Mouse (Mus musculus) erythroblast, adult 5-6 weeks (primary cell): Measurements from ENCODE around the gene Thada. TPM values are rescaled to one million over a fixed set of nuclear protein-coding genes. Genes with fewer than 3 reads are reported as not detected.

Experiments used
- ATAC-seq: replicated peaks from 2 replicates; pipeline ENCODE4 v1.8.0; 2016; ENCODE audit warnings: moderate number of reproducible peaks, mild to moderate bottlenecking, moderate TSS enrichment, inconsistent platforms; ENCODE audit not compliant: poor library complexity, low FRiP score, severe bottlenecking
- total RNA-seq, 2 experiments: library from RNA; stranded (forward) in 1 of 2; stranded (reverse) in 1 of 2; fragments of 150-400 nt in 1 of 2; fragments of 200-764, 138-1000 nt in 1 of 2; gene quantifications; 2 replicates each; pipeline versions ENCODE4 v1.2.3 to v1.2.4; 2015 to 2017; ENCODE audit warnings: low replicate concordance in 2 of 2

The Thada gene
- total RNA-seq, 2 experiments from 2014 or later = 5.4 to 7.7 TPM

DNA sequence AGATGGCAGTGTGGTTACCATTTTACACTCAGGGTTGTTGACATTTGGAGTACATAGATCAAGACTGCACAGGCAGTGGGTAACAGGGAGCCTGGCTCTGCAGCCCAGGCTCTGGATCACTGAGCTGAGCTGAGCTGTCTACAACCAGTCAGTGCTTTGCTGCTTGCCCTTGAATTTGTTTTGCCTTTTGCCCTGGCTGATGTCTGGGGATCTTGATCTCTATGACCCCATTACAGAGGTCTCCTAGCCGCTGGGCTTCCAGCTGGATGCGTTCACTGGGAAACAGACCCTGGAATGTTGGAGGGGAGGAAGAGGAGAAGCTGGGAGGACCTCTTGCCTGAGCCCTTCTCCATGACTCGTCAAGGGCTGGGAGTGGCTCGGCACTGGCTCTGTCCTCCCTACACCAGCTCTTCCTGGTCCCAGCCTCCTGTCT, 268.1 kb downstream of the Thada start:
- no peak for ATAC-seq

DNA sequence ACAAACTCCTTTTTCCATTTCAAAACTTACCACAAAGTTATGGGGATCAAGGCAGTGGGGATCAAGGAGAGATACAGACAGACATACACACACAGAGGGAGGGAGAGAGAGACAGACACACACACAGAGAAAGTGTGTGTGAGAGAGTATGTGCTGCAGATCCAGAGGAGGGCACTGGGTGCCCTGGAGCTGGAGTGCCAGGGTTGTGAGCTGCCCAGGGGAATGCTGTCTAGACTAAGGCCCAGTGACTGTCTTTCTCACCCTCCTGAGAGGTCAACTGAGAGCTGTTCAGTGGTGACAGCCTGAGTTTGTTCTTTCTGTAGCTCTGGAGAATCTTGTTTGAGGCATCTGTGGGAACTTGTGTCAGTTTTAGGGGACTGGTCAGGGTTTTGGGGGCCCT, 269.7 kb downstream of the Thada start:
- ATAC-seq = no peak

DNA sequence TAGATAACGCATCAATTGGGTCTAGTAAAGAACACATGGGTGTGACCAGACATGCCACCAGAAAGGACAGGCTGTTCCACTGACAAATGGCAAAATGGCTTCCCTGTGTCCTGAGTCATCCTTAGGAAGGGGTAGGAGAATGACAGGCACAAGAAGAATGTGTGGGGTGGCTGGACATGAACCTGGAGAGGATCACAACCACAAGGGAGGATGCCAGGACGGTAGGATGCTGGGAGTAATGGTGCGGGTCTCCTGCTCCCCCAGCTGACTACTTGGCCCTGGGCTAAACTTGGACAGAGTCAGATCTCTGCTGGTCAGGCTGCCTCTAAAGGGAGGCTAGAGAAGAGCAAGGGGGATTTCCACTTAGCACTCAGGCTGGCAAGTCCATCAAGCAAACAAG, 270.2 kb downstream of the Thada start:
- ATAC-seq = no peak

DNA sequence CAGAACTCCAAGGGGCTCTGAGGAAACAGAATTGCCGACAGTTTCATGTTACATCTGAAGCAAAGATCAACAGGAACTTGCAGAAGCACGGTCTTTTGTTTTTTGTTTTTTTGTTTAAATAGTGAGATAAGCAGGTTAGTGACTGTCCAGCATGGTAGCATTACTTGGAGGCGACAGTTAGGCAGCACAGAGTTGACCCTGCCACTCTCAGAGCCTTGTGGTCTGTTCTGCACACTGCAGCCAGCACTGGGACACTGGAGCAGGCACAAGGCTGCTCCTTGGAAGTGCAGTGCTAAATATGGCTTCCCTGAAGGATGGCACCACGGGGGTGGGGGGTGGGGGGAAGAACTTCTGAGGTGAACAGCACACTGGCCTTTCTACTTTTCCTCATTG, 271.0 kb downstream of the Thada start:
- no peak for ATAC-seq

DNA sequence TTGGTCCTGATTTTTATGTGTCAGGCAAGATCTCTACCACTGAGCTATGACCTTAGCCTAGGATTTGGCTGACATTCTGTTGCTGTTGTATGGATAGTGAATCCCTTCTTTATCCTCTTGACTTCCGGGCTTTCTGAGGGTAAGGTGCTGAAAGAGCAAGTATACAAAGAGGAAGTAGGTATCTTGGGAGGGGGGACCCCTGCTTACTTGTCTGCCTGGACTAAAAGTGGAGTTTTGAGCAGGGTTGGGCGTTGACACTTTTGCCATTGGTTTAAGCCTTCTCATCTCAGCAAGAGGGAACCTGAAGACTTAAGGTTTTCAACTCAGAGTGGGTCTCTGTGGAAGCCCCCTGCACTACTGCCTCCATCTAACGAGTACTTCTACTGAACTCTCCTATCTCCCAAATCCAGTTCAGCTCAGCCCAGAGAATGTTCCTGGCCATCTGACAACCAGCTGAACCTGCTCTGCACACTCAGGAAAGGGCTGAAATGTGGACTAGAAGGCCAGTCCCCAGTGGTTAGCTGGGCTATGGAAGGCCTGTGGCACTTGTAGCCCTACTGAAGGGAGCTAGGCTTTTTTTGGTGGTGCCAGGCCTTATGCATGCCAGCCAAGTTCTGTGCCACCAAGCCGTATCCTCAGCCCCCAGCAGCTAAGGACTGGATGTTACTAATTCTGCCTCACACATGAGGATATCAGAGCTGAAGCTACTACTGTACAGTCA, 271.6 kb downstream of the Thada start:
- ATAC-seq = no peak

DNA sequence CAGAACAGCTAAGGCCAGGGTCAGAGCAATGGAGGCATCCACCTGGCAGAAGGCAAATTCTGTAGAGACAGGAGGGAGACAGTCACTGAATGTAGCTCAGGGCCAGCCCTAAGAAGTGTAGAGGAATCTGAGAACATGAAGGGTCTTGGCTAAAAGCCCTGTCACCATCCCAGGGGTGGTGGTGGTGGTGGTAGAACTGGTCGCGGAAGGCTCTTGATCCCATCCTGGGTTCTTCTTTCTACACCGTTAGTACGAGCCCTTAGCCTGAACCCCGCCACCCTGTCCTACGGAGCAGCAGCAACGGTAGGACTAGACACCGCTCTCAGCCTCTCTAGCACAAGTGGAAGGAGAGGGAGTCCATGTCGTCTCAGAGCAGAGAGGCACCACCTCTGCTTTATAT, 272.6 kb downstream of the Thada start:
- no peak for ATAC-seq

DNA sequence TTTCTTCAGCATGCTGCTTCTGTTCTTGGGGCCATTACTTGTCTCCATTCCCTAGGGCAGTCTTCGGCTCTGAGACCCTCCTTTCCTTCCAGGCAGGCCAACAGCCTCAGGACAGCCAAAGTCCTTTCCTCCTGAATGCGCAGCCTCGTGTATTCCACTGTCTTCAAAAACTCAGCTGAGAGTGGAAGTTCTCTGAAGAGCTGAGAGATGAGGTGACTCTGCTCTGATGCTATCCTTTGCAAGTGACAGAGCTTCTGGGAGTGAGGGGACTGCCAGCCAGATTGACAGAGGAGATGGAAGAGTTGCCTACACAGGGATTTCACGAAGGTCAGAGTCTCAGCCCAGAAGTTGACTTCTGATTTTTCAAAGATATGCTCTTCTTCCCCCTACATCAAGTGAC, 274.1 kb downstream of the Thada start:
- no peak for ATAC-seq

DNA sequence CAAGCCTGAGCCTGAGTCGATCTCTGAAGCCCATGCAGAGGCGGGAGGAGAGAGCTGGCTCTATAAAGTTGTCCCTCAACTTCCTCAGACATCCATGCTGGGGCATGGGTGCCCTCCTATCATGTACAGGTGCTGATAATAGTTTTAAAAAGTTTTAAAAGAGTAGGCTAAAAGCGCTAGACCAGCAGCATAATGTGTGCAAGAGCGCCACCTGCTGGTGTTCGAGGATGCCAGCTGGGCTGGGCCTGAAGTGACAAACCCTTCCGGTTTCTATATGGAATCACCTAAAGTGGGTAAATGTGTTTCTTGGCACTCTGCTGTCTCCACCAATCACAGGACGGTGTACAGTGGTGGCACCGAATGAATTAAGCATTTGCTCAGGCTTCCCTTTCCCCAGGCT, 275.1 kb downstream of the Thada start:
- peak; percentile 33; the same call in 1 of the 2 replicates for ATAC-seq

DNA sequence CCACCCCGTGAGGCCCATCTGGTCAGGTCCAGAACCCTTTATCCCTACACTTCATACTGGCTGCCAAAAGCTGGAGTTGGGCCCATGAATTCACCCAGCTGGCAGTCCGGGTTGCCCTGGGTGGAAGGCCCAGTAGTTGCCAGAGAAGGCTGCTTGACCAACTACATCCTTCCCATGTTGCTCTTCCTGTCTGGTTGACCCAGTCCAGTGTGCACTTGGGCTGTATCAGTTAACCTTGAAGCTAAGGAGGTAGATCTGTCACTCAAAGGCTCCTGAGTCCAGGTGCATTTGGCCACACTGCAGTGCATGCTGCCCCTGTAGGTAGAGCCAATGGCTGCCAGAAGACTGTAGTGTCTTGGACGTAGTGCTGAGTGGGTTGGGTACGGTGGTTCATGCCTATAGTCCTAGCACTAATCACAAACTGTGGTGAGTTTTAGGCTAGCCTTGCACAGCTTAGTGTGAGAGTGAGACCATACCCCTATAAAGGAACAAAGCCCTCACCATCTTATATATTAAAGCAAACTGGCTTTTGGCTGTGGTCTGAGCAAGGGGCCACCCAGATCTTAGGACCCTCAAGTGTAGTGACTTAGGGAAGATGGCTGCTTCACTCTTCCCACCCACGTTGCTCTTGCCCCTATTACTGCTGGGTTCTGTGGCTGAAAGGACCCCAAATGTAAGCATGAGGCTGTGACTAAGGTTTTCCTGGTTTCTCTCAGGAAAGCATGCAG, 276.7 kb downstream of the Thada start:
- no peak for ATAC-seq

DNA sequence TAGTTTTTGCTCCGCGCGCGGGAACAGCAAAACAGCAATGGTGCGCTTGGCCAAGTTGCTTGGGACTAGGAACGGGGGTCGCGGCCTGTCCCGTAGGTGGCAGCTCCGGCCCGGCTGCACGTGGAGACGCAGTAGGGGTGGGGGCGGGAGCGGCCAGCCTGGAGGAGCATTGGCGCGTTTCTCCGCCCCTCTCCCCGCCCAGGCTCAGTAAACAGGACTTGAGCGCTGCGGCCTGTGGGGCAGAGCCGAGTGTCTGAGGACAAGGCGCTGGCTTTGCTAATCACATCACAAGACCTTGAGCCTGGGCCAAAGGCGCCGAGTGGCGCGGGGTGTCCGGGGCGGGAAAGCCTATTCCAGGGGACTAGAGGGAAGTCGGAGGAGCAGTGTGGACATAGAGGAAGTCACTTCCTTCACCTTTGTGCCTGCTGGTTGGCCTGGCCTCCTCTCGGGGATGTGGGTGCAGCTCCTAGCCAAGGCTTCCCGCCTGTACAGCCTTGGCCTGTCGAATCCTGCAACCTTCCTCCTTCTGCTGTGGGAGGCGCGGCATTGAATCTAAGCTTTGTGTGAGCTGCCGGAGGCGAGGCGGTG, 277.5 kb downstream of the Thada start:
- ATAC-seq = peak; percentile 60

DNA sequence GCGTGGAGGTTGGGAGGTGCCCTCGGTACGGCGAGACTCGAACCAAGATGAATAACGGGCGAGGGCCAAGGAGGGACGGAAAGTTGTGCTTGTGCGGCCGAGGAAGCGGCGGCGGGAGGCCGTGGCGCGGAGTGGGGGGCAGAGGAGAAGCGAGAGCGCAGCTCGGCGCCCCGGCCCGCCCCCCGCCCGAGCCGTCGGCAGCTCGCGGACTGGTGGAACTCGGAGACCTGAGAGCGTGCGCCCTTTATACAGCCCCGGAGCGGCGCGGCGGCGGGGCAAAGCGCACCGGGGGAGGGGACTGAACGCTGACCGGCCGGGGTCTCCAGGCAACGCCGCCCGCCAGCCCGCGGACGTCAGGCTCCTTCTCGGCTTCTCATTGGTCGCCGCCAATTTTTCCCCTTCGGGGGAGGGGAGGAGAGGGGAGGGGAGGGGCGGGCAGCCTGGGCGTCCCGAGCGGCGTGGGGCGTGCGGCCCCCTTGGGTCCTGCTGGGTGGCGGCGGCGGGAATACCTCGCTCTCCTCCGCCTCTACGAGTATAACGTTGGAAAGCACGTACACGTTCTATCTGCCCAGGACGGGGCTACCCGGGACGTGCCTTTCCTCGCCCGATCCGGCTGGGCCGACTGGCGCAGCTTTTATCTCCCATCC, 278.2 kb downstream of the Thada start, which contains the start of gene Zfp36l2:
Zfp36l2 (minus strand) TSS at position 221 of the 647 bp plus-strand sequence.
- peak; percentile 26 for ATAC-seq

DNA sequence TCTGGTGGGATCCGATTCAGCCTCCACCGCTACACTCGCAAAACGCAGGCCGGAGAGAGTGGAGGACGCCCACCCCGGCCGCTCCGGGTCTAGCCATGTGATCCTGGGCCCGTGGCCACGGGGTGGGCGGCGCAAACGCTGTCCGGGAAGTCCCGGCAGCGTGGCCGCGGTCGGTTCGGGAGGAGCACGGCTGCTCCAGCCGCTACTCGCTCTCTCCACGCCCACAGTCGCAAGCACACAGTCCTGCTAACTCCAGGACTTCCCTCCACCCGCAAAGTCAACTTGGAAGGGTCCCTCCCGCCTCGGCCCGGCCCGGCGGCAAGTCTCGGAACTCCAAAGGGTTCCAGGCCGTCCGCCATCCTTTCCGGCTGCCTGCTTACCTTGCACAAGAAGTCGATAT, 278.7 kb downstream of the Thada start:
- 0 out of 2 replicates have a peak, but pooled peaks have one; percentile 13 for ATAC-seq

DNA sequence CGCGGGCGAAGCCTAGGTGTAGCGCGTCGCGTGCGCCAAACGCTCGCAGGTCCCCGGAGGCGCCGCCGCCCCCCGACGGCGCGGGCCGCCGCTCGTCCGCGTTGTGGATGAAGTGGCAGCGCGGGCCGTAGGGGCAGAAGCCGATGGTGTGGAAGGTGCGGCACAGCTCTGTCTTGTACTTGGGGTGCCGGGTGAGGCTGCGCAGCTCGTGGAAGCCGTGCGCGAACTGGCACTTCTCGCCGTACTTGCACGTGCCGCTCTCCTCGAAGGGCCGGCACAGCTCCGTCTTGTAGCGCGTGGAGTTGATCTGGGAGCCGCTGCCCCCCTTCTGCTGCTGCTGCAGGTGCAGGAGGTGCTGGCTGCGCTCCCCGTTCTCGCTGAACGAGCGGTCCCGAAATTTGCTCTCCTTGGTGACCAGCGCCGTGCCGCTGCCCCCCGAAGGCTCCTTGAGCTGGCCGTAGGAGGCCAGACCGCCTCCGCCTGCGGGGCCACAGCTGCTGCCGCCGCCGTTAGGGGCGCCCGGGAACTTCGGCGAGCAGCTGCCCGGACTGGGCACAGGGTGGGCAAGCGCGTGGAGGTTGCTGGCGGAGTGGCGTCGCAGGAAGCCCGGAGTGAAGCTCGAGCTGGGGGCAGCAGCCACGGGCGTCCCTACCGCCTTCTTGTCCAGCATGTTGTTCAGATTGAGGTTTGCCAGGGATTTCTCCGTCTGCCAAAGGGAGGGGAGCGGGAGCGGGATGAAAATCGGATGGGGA, 279.4 kb downstream of the Thada start:
- no peak for ATAC-seq

DNA sequence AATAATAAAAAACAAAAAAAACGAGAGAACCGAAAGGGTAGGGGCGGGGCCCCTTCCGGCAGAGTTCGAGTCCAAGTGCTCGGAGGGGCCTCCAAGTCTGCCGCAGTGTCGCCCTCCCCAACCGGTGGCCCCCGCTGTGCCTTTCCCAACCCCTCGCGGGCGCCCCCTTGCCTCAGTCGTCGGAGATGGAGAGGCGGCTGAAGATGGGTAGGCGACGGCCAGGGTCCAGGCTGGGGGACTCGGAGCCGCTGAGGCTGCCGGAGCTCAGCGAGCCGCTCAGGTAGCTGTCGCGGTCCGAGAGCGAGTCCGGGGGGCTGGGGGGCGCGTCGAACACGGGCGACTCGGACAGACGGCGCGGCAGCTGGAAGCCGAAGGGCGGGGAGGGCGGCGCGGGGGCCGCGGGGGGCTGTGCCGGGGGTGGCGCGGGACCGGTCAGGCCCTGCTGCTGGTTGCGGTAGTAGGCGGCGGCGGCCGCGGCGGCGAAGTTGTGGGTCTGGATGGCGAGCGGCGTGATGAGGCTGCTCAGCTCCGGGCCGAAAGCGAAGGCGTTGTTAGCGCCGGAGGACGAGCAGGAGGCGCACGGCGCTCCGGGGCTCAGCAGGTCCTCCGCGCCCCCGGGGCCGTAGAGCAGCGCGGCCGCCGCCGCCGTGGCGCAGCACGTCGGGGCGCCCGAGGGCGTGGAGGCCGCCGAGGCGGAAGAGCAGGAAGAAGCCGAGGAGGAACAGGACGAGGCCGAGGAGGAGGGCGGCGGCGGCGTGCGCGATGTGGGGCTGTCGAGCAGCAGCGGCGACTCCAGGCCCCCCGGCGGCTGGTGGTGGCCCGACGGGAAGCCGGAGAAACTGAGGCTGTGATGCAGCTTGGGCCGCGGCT, 280.2 kb downstream of the Thada start:
- ATAC-seq = 0 out of 2 replicates have a peak, but pooled peaks have one; percentile 3

DNA sequence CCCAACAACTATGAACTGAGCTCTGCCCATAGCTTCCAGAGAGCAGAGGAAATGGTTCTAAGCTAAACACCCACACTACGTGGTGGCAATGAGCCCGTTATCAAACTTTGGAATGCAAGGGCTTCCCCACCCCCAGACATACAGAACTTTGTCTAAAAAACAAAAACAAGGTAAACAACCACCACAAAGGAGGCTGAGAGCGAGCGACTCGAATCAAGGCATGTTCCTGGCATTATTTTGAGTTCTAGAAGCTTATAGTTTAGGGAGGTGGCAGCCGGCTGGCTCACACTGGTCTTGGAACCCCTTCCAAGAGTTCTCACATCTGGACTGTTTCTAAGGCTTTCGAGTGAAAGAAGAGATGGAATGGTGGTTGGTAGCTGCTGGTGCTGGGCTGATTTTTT, 281.0 kb downstream of the Thada start:
- ATAC-seq = no peak

DNA sequence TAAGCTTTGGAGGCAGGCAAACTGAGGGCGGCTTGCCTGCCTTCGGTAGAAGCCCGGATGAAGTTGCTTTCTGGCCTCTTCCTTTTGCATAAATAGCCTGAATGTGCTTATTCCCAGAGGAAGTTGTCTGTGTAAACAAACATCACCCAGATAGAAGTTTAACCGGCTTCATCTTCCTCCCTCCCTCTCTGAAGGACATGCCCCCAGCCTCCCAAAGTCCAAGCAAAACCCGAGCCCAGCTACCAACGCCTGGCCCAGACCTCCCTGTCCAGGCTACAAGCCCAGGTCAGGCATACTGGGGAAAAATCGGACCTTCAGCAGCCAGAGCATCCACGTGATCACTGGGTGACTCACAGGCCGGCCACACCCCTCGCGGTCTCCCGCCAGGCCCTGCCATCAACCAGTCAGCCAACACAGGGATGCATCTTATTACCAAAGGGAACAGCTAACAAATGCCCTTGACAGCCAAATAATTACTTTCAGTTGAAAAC, 282.7 kb downstream of the Thada start:
- ATAC-seq = peak; percentile 73

DNA sequence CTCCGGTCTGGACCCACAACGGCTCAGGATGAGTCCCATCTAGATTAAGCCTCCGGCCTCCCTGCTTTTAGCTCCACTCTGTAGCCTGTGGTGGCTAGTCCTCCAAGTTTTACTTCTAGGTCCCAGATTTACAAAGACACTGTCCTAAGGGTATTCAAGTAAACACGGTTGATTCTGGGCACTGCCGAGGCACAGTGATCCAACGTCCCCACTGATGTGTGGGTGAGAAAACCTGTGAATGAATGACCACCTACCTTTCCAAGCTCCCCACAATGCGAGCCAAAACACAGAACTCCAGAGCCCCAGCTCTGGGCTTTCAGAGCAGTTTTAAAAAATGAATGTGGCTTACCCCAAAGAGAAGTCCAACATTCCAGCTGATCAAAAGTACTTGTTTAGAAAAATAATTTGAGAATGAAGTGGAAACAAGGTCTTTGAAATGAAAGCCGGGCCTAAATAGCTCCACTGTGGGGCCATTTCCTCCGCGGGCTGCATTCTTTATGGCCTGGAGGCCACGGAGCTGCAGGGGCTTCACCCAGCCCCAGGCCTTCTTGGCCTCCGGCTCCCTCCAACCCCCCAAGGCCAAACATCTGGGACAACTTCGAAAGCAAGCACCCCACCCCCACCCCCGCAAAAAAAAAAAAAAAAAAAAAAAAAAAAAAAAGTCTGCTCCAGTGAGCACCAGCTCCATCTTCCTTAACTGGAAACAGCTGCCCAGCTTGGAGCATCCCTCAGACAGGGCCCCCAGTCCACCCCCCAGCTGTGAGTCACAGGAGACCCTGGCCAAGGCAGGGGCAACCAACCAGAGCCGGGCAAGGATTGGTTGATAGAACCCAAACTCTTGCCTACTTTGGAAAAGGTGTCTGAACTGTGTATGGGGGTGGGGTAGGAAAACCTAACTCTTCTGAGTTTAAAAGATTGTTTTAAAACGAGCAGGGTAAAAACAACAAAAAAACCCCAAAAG, 283.4 kb downstream of the Thada start:
- no peak for ATAC-seq
